Mouse (Mus musculus): ENCODE measurements around the gene Amy1. TPM values are rescaled to one million over a fixed set of nuclear protein-coding genes. Genes with fewer than 3 reads are reported as not detected.

Gene Amy1
- 20.5 and 20.6 TPM in 2 replicates for polyA plus RNA-seq (2015; fragmentation: Nextera tagmentation; extraction: Ambion mirVana)

GRCm38 (mm10) chr3:113606599-113606998 is at the start of gene Amy1:
Gene Amy1 (minus strand): TSS chr3:113606699.

DNA sequence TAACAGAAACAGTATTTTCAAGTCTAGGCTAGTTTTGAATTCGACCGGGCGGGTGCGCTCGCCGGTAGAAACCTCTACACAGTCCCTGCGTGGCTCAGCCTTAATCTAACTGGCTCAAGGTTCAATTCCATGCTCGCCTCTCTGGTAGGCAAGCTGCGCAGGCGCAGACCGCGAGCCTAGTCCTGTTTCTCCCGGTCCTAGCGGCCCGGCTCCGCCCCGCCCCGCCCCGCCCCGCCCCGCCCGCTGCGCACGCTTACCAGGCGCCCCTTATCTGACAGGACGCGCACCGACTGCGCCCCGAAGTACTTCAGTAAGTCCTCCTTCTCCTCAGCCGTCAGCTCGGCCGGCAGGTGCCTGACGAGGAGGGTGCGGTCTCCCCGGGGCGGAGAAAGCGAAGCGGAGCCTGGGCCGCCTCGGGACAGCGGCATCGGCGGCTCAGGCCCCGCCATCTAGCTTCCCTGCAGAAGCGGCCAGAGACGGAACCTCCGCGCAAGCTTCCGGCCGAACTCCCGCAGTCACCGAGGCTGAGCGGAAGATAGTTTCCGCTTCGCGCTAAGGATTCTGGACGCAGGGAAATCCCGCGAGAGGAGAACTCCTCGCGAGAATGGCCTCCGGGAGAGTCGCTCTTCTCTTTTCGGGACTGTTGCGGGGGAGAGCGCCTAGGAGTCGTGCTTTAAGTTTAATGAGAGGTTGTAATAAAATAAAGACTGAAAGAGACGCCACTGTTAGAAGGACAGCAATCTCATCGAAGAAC is 23.3 kb upstream of the Amy1 start, which contains the start of gene Rnpc3:
Gene Rnpc3 (minus strand): TSS at position 544 of the 754 bp plus-strand sequence.

DNA sequence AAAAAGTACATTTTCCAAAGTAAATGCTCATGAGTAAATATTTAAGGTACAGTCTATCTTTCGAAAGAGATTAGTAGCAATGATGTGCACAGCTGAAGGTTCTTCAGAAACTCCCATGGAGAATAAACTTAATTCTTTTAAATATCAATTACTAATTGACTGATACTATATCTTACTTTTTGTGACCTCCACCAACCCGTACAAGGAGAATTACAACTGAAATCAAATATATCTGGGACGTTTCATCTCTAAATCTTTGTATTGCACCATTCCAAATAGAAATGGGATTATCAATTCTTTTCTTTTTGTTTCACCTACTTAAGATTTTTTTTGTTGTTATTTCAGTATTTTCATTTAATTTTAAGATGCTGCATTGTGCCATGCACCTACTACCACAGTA is 74.2 kb downstream of the Amy1 start, which contains the start of gene Amy2a1:
Gene Amy2a1 (minus strand): TSS at position 101 of the 400 bp plus-strand sequence.

Other genes starting within 250 kb of the Amy1 start
- gene Amy2a1, start 74.3 kb downstream of the Amy1 start, polyA plus RNA-seq (2015; fragmentation: Nextera tagmentation; extraction: Ambion mirVana), result not detected in 2 replicates
- gene Rnpc3, start 23.4 kb upstream of the Amy1 start, polyA plus RNA-seq (2015; fragmentation: Nextera tagmentation; extraction: Ambion mirVana), result 56.5 and 62.7 TPM in 2 replicates

All from neural tube, postnatal 0 days (tissue).